In the genomic region with DNA sequence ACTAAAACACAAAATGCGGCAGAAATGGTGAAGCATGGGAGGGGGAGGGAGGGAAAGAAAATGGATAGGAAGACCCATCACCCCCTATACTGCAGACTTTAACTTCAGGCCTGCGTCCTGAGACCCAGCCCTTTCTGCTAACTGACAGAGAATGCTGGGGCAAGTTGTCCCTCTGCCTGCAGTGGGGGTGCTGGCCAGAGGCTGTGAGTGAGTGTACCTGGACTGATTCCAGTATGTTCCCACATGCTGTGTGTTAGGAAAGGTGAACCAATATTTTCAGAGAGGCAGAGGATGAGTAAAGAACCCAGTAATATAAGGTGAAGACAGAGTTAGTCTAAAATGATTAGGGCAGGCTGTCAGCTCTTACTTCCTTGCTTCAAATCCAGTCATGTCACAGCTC, we compare ENCODE assay signal across 8 mouse cellular contexts.
"Had no signal": no experiment of that assay in that cellular context is flagged by ENCODE, and none has a peak within 500 bp of the region (broad histone marks: within the 10 kb centered on the region; RNA-seq: fewer than 3 reads in every experiment).

No protein-coding gene starts in this region.

- DNase-seq: lung, embryonic 14.5 days; lung, postnatal 10 days; lung, postnatal 4 days; midbrain, embryonic 14.5 days; right cerebral cortex, postnatal 14 days; thymus, adult 2 months; thymus, postnatal 25 days; thymus, postnatal 4 days had no signal
